Mouse (Mus musculus) heart, adult 2 months (tissue): Measurements from ENCODE around the gene Nsd1. TPM values are rescaled to one million over a fixed set of nuclear protein-coding genes. Genes with fewer than 3 reads are reported as not detected.

Source experiments
- DNase-seq, 2 experiments: peaks; one replicate each; pipeline ENCODE4 v3.0.0; 2021
- H3K27ac ChIP-seq: fragments of 200-600 bp; 2 replicates; pipeline ENCODE4 v1.8.1; 2022
- H3K27me3 ChIP-seq: fragments of 200-500 bp; 2 replicates; pipeline ENCODE4 v1.6.1; 2012; ENCODE audit warnings: mild to moderate bottlenecking, low read length, inconsistent platforms, mixed read lengths; ENCODE audit not compliant: control insufficient read depth, insufficient read depth
- H3K36me3 ChIP-seq: fragments of 200-500 bp; 2 replicates; pipeline ENCODE4 v1.6.1; 2012; ENCODE audit warnings: low read length, inconsistent platforms; ENCODE audit not compliant: control insufficient read depth, insufficient read depth
- H3K4me1 ChIP-seq: fragments of 200-500 bp; 2 replicates; pipeline ENCODE4 v1.6.1; 2011; ENCODE audit warnings: low read length; ENCODE audit not compliant: control insufficient read depth, insufficient read depth
- H3K4me3 ChIP-seq: fragments of 200-600 bp; 2 replicates; pipeline ENCODE4 v1.8.1; 2022
- H3K79me2 ChIP-seq: fragments of 200-500 bp; replicated peaks from 2 replicates; pipeline ENCODE4 v1.6.1; 2012; ENCODE audit warnings: mild to moderate bottlenecking, inconsistent platforms, low read length, moderate library complexity, mixed read lengths; ENCODE audit not compliant: control insufficient read depth, insufficient read depth
- H3K9ac ChIP-seq: fragments of 200-500 bp; 2 replicates; pipeline ENCODE4 v1.6.1; 2012; ENCODE audit warnings: low read depth, mild to moderate bottlenecking, control low read depth, inconsistent platforms, low read length, mixed read lengths
- CTCF ChIP-seq: fragments of 200-600 bp; IDR thresholded peaks from 2 replicates; pipeline ENCODE4 v1.8.1; 2022; ENCODE audit warnings: antibody characterized with exemption, mild to moderate bottlenecking, moderate library complexity
- EP300 ChIP-seq: fragments of 200-500 bp; IDR thresholded peaks from 2 replicates; pipeline ENCODE4 v1.6.1; 2011; ENCODE audit warnings: low read depth, low read length, control low read depth; ENCODE audit not compliant: insufficient read depth
- POLR2A ChIP-seq: fragments of 200-500 bp; IDR thresholded peaks from 2 replicates; pipeline ENCODE4 v1.6.1; 2011; ENCODE audit warnings: mild to moderate bottlenecking, low read depth, low read length, control low read depth; ENCODE audit not compliant: insufficient read depth
- WGBS: fragments of 180-500 bp; shearing (Covaris S2); methylation state at CpG from one replicate; pipeline ENCODE4 v1.1.7; 2018; 5-methylcytosine and 5-hydroxymethylcytosine counted together
- intact Hi-C: fragments of 180-260 bp; cut with DNase I; formaldehyde crosslinking; loops from one replicate; pipeline ENCODE4 v1.15.1; 2025
- polyA plus RNA-seq: library from polyadenylated mRNA; depleted of rRNA; stranded (reverse); fragments of >200 nt; gene quantifications from 2 replicates; pipeline ENCODE4 v1.2.3, GENCODE M21; 2012
- total RNA-seq, 2 experiments: library from RNA; stranded (reverse); gene quantifications; 2 replicates each; pipeline ENCODE4 v1.2.3; 2021

The Nsd1 gene
- total and polyA plus RNA-seq, 3 experiments = 11.0 to 55.8 (median 52.5) TPM

DNA sequence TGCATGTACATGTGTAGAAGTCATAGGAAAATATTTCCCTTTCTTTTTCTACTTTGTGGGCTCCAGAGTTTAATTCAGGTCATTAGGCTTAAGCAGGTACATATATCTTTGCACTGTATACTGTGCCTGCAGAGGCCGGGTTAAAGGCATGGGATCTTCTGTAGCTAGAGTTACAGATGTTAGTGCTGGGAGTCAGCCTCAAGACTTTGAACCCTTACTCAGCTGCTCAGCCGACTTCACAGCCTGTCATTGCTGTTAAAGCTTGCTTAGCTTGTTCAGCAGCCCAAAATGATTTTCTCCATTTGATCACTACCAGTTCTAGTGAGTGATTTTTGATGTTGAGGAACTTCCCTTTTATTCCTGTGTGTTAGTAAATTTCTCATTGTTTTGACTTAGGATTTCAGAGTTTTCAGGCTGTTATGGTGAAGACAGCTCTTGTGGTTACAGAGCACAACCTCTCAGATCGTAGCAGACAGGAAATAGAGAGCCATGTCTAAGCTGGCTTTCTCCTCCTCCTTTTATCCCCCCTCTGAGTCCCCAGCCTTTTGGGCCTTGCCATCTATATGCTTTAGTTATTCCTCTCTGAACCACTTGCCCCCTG, 45.6 kb downstream of the Nsd1 start:
- no peak for DNase-seq
- WGBS = 56% methylated on average over 3 of the region's 3 CpGs
- peaks cover 2% of the 10 kb centered on the region; the same call in 1 of the 2 replicates for H3K4me1 ChIP-seq
- intact Hi-C loops = no loop called here
- peaks cover 11% of the 10 kb centered on the region for H3K36me3 ChIP-seq
- H3K27ac ChIP-seq = no peak overlapping the region
- H3K4me3 ChIP-seq = no peak overlapping the region
- no peak overlapping the region for H3K9ac ChIP-seq
- peaks cover 8% of the 10 kb centered on the region; the same call in 1 of the 2 replicates for H3K79me2 ChIP-seq
- H3K27me3 ChIP-seq = no peaks in the 10 kb centered on the region
- TF ChIP-seq POLR2A (no peak), EP300 (no peak), CTCF (no peak)

DNA sequence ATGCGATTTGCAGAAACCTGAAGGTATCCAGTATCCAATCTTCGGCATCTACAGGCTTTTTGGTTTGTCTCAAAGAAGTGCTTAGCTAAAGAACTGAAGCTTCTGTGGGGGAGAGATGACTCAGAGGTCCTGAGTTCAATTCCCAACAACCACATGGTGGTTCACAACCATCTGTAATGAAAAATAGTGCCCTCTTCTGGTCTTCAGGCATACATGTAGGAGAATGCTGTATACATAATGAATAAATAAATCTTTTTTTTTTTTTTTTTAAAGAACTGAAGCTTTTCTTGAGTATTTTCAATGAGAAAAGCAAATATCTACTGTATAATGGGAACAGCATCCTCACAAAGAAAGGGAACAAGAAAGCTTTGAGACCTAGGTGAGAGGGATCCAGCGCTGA, 49.1 kb downstream of the Nsd1 start:
- Histone ChIP-seq H3K79me2 (peaks cover 3% of the 10 kb centered on the region; the same call in 1 of the 2 replicates), H3K36me3 (peaks cover 13% of the 10 kb centered on the region), H3K4me1 (peaks cover 2% of the 10 kb centered on the region; the same call in 1 of the 2 replicates), H3K4me3 (no peak overlapping the region), H3K9ac (no peak overlapping the region), H3K27me3 (no peaks in the 10 kb centered on the region), H3K27ac (no peak overlapping the region)
- intact Hi-C loops = no loop called here
- WGBS = 97% methylated on average over 3 of the region's 3 CpGs
- DNase-seq = no peak
- TF ChIP-seq EP300 (no peak), POLR2A (no peak), CTCF (peak; percentile 45)

DNA sequence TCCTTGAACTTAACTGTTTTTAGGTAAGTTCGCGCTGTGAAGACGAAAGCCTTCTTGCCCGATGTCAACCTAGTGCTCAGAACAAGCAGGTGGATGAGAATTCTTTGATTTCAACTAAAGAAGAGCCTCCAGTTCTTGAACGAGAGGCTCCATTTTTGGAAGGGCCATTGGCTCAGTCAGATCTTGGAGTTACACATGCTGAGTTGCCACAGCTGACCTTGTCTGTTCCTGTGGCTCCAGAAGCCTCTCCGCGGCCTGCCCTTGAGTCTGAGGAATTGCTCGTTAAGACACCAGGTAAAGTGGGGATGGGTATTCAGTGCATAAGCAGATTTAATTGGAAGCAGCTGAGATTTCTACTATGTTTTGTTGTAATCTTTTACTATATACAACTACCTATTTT, 51.9 kb downstream of the Nsd1 start:
- 95% methylated on average over 8 of the region's 8 CpGs for WGBS
- Histone ChIP-seq H3K4me3 (no peak overlapping the region), H3K36me3 (peaks cover 14% of the 10 kb centered on the region), H3K27ac (no peak overlapping the region), H3K4me1 (no peaks in the 10 kb centered on the region), H3K79me2 (peaks cover 1% of the 10 kb centered on the region; the same call in 1 of the 2 replicates), H3K9ac (no peak overlapping the region), H3K27me3 (no peaks in the 10 kb centered on the region)
- intact Hi-C loops = no loop called here
- TF ChIP-seq POLR2A (no peak), CTCF (no peak)
- DNase-seq = no peak

DNA sequence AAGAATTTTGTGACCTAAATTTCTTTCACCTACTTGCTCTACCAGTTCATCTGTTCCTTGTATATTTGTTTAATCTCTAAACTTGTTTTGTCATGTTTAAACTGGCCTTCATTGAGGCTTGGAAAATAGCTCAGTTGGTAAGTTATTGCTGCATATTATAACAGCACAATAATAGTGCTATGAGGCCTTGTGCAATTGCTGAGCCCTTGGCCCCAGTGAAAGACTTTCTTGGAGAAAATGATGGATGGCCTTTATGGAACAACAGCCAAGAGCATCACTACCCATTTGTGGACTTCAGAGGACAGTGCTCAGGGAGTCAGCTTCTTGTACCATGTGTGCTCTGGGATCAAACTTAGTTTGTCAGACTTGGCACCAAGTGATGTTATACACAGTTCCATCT, 52.5 kb downstream of the Nsd1 start:
- H3K27ac ChIP-seq = no peak overlapping the region
- no peak overlapping the region for H3K9ac ChIP-seq
- TF ChIP-seq EP300 (no peak), CTCF (no peak), POLR2A (no peak)
- H3K79me2 ChIP-seq = peaks cover 1% of the 10 kb centered on the region; the same call in 1 of the 2 replicates
- H3K4me1 ChIP-seq = no peaks in the 10 kb centered on the region
- peaks cover 14% of the 10 kb centered on the region for H3K36me3 ChIP-seq
- no peaks in the 10 kb centered on the region for H3K27me3 ChIP-seq
- intact Hi-C loops = no loop called here
- H3K4me3 ChIP-seq = no peak overlapping the region
- no peak for DNase-seq

DNA sequence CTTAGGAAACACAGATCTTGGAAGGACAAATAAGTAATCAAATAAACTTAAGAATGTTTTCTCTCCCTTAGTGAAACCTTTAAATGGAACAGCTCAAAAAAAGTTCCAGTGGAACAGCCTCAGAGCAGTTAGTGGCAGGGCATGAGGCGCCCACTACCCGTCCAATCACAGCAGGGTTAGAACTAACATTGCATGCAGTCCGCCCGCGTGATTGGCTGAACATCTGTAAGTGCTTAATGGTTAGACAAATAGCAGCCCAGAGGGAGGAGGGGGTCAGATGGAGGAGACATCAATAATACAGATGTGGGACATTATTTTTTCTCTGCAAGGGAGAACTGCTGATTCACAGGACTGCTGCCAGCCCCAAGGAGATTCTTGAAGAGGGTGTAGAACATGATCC, 67.6 kb downstream of the Nsd1 start:
- peaks cover 4% of the 10 kb centered on the region for H3K36me3 ChIP-seq
- no peak overlapping the region for H3K4me3 ChIP-seq
- intact Hi-C loops = no loop called here
- H3K9ac ChIP-seq = no peak overlapping the region
- no peaks in the 10 kb centered on the region; the same call in 1 of the 2 replicates for H3K79me2 ChIP-seq
- TF ChIP-seq EP300 (no peak), CTCF (no peak), POLR2A (no peak)
- no peak overlapping the region for H3K27ac ChIP-seq
- no peaks in the 10 kb centered on the region for H3K27me3 ChIP-seq
- H3K4me1 ChIP-seq = no peaks in the 10 kb centered on the region
- WGBS = 90% methylated on average over 5 of the region's 5 CpGs
- DNase-seq = no peak

DNA sequence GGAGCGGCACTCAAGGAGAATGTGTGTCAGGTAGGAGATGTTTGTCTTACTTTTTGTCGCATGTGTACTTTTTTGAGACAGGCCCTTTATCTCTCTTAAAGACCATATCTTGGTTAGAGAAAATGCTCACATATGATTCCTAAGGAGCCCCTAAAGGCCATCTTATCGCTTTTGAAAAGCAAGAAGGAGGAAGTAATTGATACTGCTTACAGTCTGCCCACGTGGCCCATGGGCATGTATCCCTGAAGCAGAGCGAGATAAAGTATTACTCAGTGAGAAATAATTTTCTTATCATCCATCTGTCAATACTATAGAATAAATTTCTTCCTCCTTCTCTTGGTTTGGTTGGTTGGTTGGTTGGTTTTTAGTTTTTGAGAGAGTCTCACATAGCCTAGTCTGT, 68.1 kb downstream of the Nsd1 start:
- H3K36me3 ChIP-seq = peaks cover 4% of the 10 kb centered on the region
- no peaks in the 10 kb centered on the region; the same call in 1 of the 2 replicates for H3K79me2 ChIP-seq
- H3K4me3 ChIP-seq = no peak overlapping the region
- no peak for TF ChIP-seq POLR2A
- no peak for TF ChIP-seq CTCF
- TF ChIP-seq EP300 = no peak
- no peak overlapping the region for H3K9ac ChIP-seq
- no peak for DNase-seq
- H3K4me1 ChIP-seq = no peaks in the 10 kb centered on the region
- no peaks in the 10 kb centered on the region for H3K27me3 ChIP-seq
- intact Hi-C loops = no loop called here
- WGBS = 70% methylated on average over 5 of the region's 5 CpGs
- no peak overlapping the region for H3K27ac ChIP-seq
